ENCODE assay signal across 8 mouse cellular contexts in genomic region chr19:47890489-47891130, GRCm38 (mm10). TPM values are rescaled to one million over a fixed set of nuclear protein-coding genes. Genes with fewer than 3 reads are reported as not detected.
A peak's percentile ranks its signal among the peaks of the same experiment; 100 is the strongest.
DNase-seq lines count a peak whose midpoint lies in the region; ATAC-seq and TF ChIP-seq lines count a peak whose summit lies in the region.

No protein-coding gene starts in this region.

- WGBS in liver, embryonic 12.5 days (ENCODE audit: insufficient replicate concordance) = 57% methylated on average over 10 of the region's 10 CpGs
- WGBS in liver, embryonic 11.5 days = 61% methylated on average over 10 of the region's 10 CpGs
- WGBS in limb, embryonic 10.5 days = 58% methylated on average over 10 of the region's 10 CpGs
- WGBS in stomach, embryonic 14.5 days = 42% methylated on average over 10 of the region's 10 CpGs
- 81% methylated on average over 10 of the region's 10 CpGs for WGBS in hindbrain, embryonic 10.5 days

- H3K9ac ChIP-seq in liver, embryonic 12.5 days = no peak overlapping the region
- no peak overlapping the region for H3K9ac ChIP-seq in liver, embryonic 11.5 days (ENCODE audit: low read depth, low read length)
- H3K9ac ChIP-seq in stomach, embryonic 14.5 days (replicated peaks; ENCODE audit: low read depth, low read length) = no peak overlapping the region

- no peak for DNase-seq in liver, embryonic 11.5 days (ENCODE audit: low spot score)
- DNase-seq in limb, embryonic 10.5 days (ENCODE audit: low spot score) = no peak
- DNase-seq in thymus, adult 18-20 months = no peak
- no peak for DNase-seq in hindbrain, embryonic 10.5 days (ENCODE audit: low spot score)

- no peaks in the 10 kb centered on the region for H3K9me3 ChIP-seq in liver, embryonic 12.5 days (replicated peaks)
- no peaks in the 10 kb centered on the region for H3K9me3 ChIP-seq in liver, embryonic 11.5 days (ENCODE audit: control insufficient read depth, low read length)
- H3K9me3 ChIP-seq in limb, embryonic 10.5 days (replicated peaks) = no peaks in the 10 kb centered on the region
- H3K9me3 ChIP-seq in stomach, embryonic 14.5 days (ENCODE audit: control insufficient read depth, low read depth, low read length) = no peaks in the 10 kb centered on the region
- no peaks in the 10 kb centered on the region for H3K9me3 ChIP-seq in hindbrain, embryonic 10.5 days

- no peak overlapping the region for H3K4me3 ChIP-seq in liver, embryonic 12.5 days
- H3K4me3 ChIP-seq in liver, embryonic 11.5 days (ENCODE audit: low read depth, low read length) = no peak overlapping the region
- H3K4me3 ChIP-seq in embryonic fibroblast, embryonic 13.5 days (ENCODE audit: insufficient read depth, low read length) = no peak overlapping the region
- H3K4me3 ChIP-seq in limb, embryonic 10.5 days = no peak overlapping the region
- no peak overlapping the region for H3K4me3 ChIP-seq in stomach, embryonic 14.5 days (ENCODE audit: low read depth, low read length)
- H3K4me3 ChIP-seq in hindbrain, embryonic 10.5 days = no peak overlapping the region

- no peak for ATAC-seq in liver, embryonic 12.5 days
- no peak for ATAC-seq in liver, embryonic 11.5 days (replicated peaks; ENCODE audit: low FRiP score)
- no peak for ATAC-seq in stomach, embryonic 14.5 days (ENCODE audit: insufficient number of reproducible peaks, insufficient read depth, low FRiP score, low read depth)
- no peak for ATAC-seq in frontal cortex, adult (ENCODE audit: low TSS enrichment)

- 0 out of 2 replicates have a peak overlapping the region, but pooled peaks have one; percentile 13 for H3K27ac ChIP-seq in liver, embryonic 12.5 days
- no peak overlapping the region for H3K27ac ChIP-seq in liver, embryonic 11.5 days (ENCODE audit: low read depth, low read length)
- peak overlapping the region; percentile 82 for H3K27ac ChIP-seq in embryonic fibroblast, embryonic 13.5 days (ENCODE audit: insufficient read depth, low read length)
- H3K27ac ChIP-seq in limb, embryonic 10.5 days = peak overlapping the region; percentile 68
- H3K27ac ChIP-seq in stomach, embryonic 14.5 days (ENCODE audit: low read length) = peak overlapping the region; percentile 64
- H3K27ac ChIP-seq in hindbrain, embryonic 10.5 days = no peak overlapping the region

- H3K27me3 ChIP-seq in liver, embryonic 12.5 days (replicated peaks) = no peaks in the 10 kb centered on the region
- H3K27me3 ChIP-seq in liver, embryonic 11.5 days (replicated peaks; ENCODE audit: control insufficient read depth, insufficient read depth, low read length) = no peaks in the 10 kb centered on the region
- H3K27me3 ChIP-seq in limb, embryonic 10.5 days (ENCODE audit: low read depth, poor library complexity, severe bottlenecking) = no peaks in the 10 kb centered on the region
- no peaks in the 10 kb centered on the region for H3K27me3 ChIP-seq in stomach, embryonic 14.5 days (ENCODE audit: control insufficient read depth, insufficient read depth, low read length)
- no peaks in the 10 kb centered on the region for H3K27me3 ChIP-seq in hindbrain, embryonic 10.5 days (ENCODE audit: insufficient read depth, poor library complexity, severe bottlenecking)

- TF ChIP-seq CTCF in embryonic fibroblast, embryonic 13.5 days (IDR thresholded peaks at IDR 0.05; ENCODE audit: borderline replicate concordance, insufficient read depth, low read length) = no peak

- no peak overlapping the region for H3K4me2 ChIP-seq in liver, embryonic 12.5 days
- H3K4me2 ChIP-seq in liver, embryonic 11.5 days = no peak overlapping the region
- peak overlapping the region; percentile 3; the same call in 1 of the 2 replicates for H3K4me2 ChIP-seq in stomach, embryonic 14.5 days (replicated peaks; ENCODE audit: low read depth, low read length)

- peaks cover 3% of the 10 kb centered on the region; the same call in 1 of the 2 replicates for H3K4me1 ChIP-seq in liver, embryonic 12.5 days
- no peaks in the 10 kb centered on the region; the same call in 1 of the 2 replicates for H3K4me1 ChIP-seq in liver, embryonic 11.5 days (replicated peaks; ENCODE audit: control insufficient read depth, insufficient read depth, low read length)
- H3K4me1 ChIP-seq in embryonic fibroblast, embryonic 13.5 days (ENCODE audit: control insufficient read depth, insufficient read depth, low read length) = peaks cover 29% of the 10 kb centered on the region
- H3K4me1 ChIP-seq in limb, embryonic 10.5 days = peaks cover 52% of the 10 kb centered on the region
- H3K4me1 ChIP-seq in stomach, embryonic 14.5 days (ENCODE audit: control insufficient read depth, insufficient read depth, low read length) = peaks cover 33% of the 10 kb centered on the region; the same call in 1 of the 2 replicates
- H3K4me1 ChIP-seq in hindbrain, embryonic 10.5 days (replicated peaks) = no peaks in the 10 kb centered on the region

- no peak for TF ChIP-seq POLR2A in embryonic fibroblast, embryonic 13.5 days (IDR thresholded peaks at IDR 0.05; ENCODE audit: low read depth, low read length)

- H3K36me3 ChIP-seq in liver, embryonic 12.5 days = peaks cover 23% of the 10 kb centered on the region
- peaks cover 5% of the 10 kb centered on the region; the same call in 1 of the 2 replicates for H3K36me3 ChIP-seq in liver, embryonic 11.5 days (ENCODE audit: control insufficient read depth, insufficient read depth, low read length)
- peaks cover 32% of the 10 kb centered on the region for H3K36me3 ChIP-seq in limb, embryonic 10.5 days
- H3K36me3 ChIP-seq in stomach, embryonic 14.5 days (ENCODE audit: control insufficient read depth, insufficient read depth, low read length) = peaks cover 17% of the 10 kb centered on the region
- H3K36me3 ChIP-seq in hindbrain, embryonic 10.5 days = peaks cover 30% of the 10 kb centered on the region

RNA-seq across cellular contexts. Expression of gene Gsto2, which starts 25.3 kb away (rescaled TPM):
- 0.29 and 0.31 TPM in 2 replicates for polyA plus RNA-seq in liver, embryonic 12.5 days (2016; fragmentation: Nextera tagmentation; extraction: Ambion mirVana)
- 0.55 and 0.67 TPM in 2 replicates for polyA plus RNA-seq in liver, embryonic 11.5 days (2014; fragmentation: Nextera tagmentation; extraction: Ambion mirVana)
- polyA plus RNA-seq in embryonic fibroblast, embryonic 13.5 days (2011; ENCODE audit: insufficient read length, low read depth, missing spikeins) = 0.98 and 3.5 TPM in 2 replicates
- 0.59 and 1.0 TPM in 2 replicates for polyA plus RNA-seq in limb, embryonic 10.5 days (2016; fragmentation: Nextera tagmentation; extraction: Ambion mirVana)
- polyA plus RNA-seq in stomach, embryonic 14.5 days (2014; fragmentation: Nextera tagmentation; extraction: Ambion mirVana) = 1.1 and 1.5 TPM in 2 replicates
- 1.6 and 1.8 TPM in 2 replicates for polyA plus RNA-seq in hindbrain, embryonic 10.5 days (2016; fragmentation: Nextera tagmentation; extraction: Ambion mirVana)

RNA-seq across cellular contexts. Expression of gene Cfap43, which starts 28.5 kb away (rescaled TPM):
- 0.04 TPM in 1 of 2 replicates, not detected in the other for polyA plus RNA-seq in liver, embryonic 12.5 days (2016; fragmentation: Nextera tagmentation; extraction: Ambion mirVana)
- polyA plus RNA-seq in liver, embryonic 11.5 days (2014; fragmentation: Nextera tagmentation; extraction: Ambion mirVana) = 0.04 TPM in 1 of 2 replicates, not detected in the other
- polyA plus RNA-seq in embryonic fibroblast, embryonic 13.5 days (2011; ENCODE audit: insufficient read length, low read depth, missing spikeins) = not detected in 2 replicates
- polyA plus RNA-seq in limb, embryonic 10.5 days (2016; fragmentation: Nextera tagmentation; extraction: Ambion mirVana) = 0.05 and 0.09 TPM in 2 replicates
- 0.21 and 0.97 TPM in 2 replicates for polyA plus RNA-seq in stomach, embryonic 14.5 days (2014; fragmentation: Nextera tagmentation; extraction: Ambion mirVana)
- polyA plus RNA-seq in hindbrain, embryonic 10.5 days (2016; fragmentation: Nextera tagmentation; extraction: Ambion mirVana) = 0.07 and 1.0 TPM in 2 replicates

RNA-seq across cellular contexts. Expression of gene Itprip, which starts 28.5 kb away (rescaled TPM):
- 5.3 and 5.9 TPM in 2 replicates for polyA plus RNA-seq in liver, embryonic 12.5 days (2016; fragmentation: Nextera tagmentation; extraction: Ambion mirVana)
- 9.2 and 9.8 TPM in 2 replicates for polyA plus RNA-seq in liver, embryonic 11.5 days (2014; fragmentation: Nextera tagmentation; extraction: Ambion mirVana)
- polyA plus RNA-seq in embryonic fibroblast, embryonic 13.5 days (2011; ENCODE audit: insufficient read length, low read depth, missing spikeins) = 21.1 and 28.2 TPM in 2 replicates
- 19.0 and 27.5 TPM in 2 replicates for polyA plus RNA-seq in limb, embryonic 10.5 days (2016; fragmentation: Nextera tagmentation; extraction: Ambion mirVana)
- polyA plus RNA-seq in stomach, embryonic 14.5 days (2014; fragmentation: Nextera tagmentation; extraction: Ambion mirVana) = 9.3 and 11.0 TPM in 2 replicates
- 20.7 and 21.9 TPM in 2 replicates for polyA plus RNA-seq in hindbrain, embryonic 10.5 days (2016; fragmentation: Nextera tagmentation; extraction: Ambion mirVana)

RNA-seq across cellular contexts. Expression of gene Gsto1, which starts 35.8 kb away (rescaled TPM):
- polyA plus RNA-seq in liver, embryonic 12.5 days (2016; fragmentation: Nextera tagmentation; extraction: Ambion mirVana) = 119 and 123 TPM in 2 replicates
- polyA plus RNA-seq in liver, embryonic 11.5 days (2014; fragmentation: Nextera tagmentation; extraction: Ambion mirVana) = 183 and 195 TPM in 2 replicates
- polyA plus RNA-seq in embryonic fibroblast, embryonic 13.5 days (2011; ENCODE audit: insufficient read length, low read depth, missing spikeins) = 340 and 673 TPM in 2 replicates
- 241 and 258 TPM in 2 replicates for polyA plus RNA-seq in limb, embryonic 10.5 days (2016; fragmentation: Nextera tagmentation; extraction: Ambion mirVana)
- 482 and 525 TPM in 2 replicates for polyA plus RNA-seq in stomach, embryonic 14.5 days (2014; fragmentation: Nextera tagmentation; extraction: Ambion mirVana)
- 109 and 115 TPM in 2 replicates for polyA plus RNA-seq in hindbrain, embryonic 10.5 days (2016; fragmentation: Nextera tagmentation; extraction: Ambion mirVana)

RNA-seq across cellular contexts. Expression of gene Cfap58, which starts 46.9 kb away (rescaled TPM):
- polyA plus RNA-seq in liver, embryonic 12.5 days (2016; fragmentation: Nextera tagmentation; extraction: Ambion mirVana) = not detected in 2 replicates
- polyA plus RNA-seq in liver, embryonic 11.5 days (2014; fragmentation: Nextera tagmentation; extraction: Ambion mirVana) = 0.04 TPM in 1 of 2 replicates, not detected in the other
- polyA plus RNA-seq in embryonic fibroblast, embryonic 13.5 days (2011; ENCODE audit: insufficient read length, low read depth, missing spikeins) = not detected in 2 replicates
- not detected in 2 replicates for polyA plus RNA-seq in limb, embryonic 10.5 days (2016; fragmentation: Nextera tagmentation; extraction: Ambion mirVana)
- polyA plus RNA-seq in stomach, embryonic 14.5 days (2014; fragmentation: Nextera tagmentation; extraction: Ambion mirVana) = not detected in 2 replicates
- 0.41 TPM in 1 of 2 replicates, not detected in the other for polyA plus RNA-seq in hindbrain, embryonic 10.5 days (2016; fragmentation: Nextera tagmentation; extraction: Ambion mirVana)

Comparison
In these comparisons a context has a peak if more than half of its experiments do, and no peak if none do; other contexts are left out.
1. H3K27ac ChIP-seq: peak in liver, embryonic 12.5 days (single experiment), embryonic fibroblast, embryonic 13.5 days (single experiment), limb, embryonic 10.5 days (single experiment) and stomach, embryonic 14.5 days (single experiment); none in liver, embryonic 11.5 days (single experiment) and hindbrain, embryonic 10.5 days (single experiment).